Mouse (Mus musculus) fat pad, adult 2 months (tissue): ENCODE data around the gene Erbb2.

Experiments used
- DNase-seq: peaks from one replicate; pipeline ENCODE4 v3.0.0-alpha.2; 2011; ENCODE audit warnings: low read depth, low spot score; ENCODE audit errors: extremely low read depth

Erbb2 gene

DNA sequence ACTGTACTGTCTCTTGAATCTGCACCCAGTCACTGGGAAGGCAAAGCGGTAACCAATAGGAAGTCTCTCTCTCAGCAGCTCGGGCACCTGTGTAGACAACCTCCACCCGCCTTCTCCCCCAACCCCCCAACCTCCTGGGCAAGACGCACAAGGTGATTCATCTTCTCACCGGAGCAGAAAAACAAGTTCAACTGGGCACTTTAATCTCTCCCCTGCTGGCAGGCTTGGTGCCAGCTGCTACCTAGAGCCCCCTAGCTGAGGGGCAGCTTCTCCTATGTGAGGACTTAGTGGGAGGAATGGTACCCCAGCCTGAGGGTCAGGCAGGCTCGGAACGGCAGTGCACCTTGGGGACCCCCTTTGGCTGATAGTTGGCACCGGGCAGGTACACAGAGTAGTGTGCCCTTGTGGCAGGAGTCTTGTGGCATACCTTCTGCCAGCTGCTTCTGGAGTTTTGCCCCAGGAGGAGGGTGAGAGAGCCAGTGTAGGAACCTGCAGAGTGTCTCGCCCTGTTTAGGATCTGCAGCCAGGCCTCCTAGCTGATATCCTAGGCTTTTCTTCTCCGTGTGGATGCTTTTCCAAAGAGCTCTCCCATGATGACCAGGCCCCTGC, 6.8 kb downstream of the Erbb2 start:
- peak; percentile 68 for DNase-seq

DNA sequence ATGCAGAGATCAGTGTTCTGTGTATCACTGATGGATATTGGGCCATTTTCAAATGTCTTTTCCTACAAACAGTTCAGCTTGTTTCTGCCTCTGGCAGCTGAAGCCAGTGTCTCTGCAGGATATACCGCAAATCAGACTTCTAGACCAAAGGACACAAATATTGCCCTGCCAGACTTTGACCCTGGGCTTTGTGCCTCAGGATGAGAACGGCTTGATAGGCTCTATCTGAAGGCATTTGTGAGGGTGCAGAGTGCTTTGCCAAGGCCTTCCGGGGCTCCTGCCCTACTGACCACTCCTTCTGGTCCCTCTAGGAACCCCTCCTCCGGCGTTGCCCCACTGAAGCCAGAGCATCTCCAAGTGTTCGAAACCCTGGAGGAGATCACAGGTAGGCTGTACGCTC, 14.3 kb downstream of the Erbb2 start:
- DNase-seq, result no peak

DNA sequence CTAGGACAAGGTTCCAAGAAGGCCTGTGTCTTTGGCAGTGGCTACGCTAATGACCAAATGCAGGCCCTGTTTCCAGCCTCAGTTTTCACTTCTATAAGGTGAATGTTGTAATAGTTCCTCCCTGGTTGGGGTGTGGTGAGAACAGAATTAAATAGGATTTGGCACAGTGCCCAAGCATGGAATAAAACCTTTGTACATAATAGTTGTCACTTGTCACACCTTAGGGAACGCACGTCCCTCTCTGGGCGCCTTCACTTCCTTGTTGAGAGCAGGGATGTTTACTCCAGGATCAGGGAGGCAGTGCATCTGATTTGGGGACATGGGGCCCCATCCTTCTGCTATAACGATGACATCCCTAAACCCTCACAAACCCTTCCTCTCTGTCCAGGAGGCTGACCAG, 16.2 kb downstream of the Erbb2 start:
- DNase-seq, result no peak

DNA sequence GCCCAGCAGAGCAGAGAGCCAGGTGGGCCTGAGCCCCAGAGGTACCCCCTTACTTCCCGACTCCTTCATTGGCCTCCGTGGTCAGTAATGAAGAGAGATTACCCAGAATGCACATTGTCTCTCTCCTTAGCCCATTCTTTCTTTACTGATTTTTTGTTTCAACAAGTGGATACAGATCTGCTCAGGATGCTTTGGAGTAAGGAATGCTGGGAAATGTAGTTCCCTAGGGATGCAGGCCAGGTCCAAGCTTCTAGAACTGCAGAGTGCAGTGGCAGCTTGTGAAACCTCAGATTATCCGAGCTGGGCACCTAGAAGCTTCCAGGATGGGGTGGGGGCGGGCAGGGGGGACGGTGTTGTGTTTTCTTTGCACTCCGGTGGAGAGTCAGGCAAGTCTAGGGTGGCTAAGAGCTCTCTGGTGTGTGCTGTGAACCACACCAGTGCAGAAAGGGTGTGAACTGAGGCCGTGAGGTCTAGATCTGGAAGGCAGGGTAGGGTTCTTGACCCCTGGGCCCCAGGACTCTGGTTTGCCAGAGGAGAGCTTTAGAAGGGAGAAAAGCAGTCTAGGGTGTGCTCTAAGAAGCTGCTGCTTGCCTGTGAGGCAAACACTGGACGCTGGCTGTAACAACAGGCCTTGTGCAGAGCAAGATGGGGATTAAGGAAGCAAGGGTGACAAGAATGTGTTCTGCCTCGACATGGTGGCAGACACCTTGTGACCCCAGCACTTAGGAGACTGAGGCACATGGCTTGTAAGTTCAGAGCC, 19.7 kb downstream of the Erbb2 start:
- DNase-seq, result no peak

DNA sequence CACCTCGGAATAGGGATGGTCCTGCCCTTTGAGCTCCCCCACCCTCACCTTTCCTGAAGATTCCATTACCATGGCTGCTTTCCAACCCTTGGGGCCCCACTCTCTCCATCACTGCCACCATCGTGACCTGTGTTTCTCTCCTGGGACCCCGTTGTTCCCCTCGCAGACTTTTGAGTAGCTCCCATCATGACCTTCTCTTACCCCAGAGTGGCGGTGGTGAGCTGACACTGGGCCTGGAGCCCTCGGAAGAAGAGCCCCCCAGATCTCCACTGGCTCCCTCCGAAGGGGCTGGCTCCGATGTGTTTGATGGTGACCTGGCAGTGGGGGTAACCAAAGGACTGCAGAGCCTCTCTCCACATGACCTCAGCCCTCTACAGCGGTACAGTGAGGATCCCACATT, 23.5 kb downstream of the Erbb2 start:
- no peak for DNase-seq

DNA sequence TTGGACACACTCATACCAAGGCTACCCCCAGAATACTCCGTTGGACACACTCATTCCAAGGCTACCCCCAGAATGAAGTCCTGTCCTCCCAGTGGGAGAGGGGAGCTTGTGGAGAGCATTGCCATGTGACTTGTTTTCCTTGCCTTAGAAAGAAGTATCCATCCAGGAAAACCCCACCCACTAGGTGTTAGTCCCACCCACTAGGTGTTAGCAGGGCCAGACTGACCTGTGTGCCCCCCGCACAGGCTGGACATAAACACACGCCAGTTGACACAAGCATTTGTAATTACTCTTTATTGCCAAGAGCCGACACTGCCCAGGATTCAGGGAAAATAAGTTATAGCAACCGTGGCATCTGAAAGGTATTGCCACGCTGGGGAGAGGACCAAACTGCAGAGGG, 25.2 kb downstream of the Erbb2 start:
- no peak for DNase-seq

DNA sequence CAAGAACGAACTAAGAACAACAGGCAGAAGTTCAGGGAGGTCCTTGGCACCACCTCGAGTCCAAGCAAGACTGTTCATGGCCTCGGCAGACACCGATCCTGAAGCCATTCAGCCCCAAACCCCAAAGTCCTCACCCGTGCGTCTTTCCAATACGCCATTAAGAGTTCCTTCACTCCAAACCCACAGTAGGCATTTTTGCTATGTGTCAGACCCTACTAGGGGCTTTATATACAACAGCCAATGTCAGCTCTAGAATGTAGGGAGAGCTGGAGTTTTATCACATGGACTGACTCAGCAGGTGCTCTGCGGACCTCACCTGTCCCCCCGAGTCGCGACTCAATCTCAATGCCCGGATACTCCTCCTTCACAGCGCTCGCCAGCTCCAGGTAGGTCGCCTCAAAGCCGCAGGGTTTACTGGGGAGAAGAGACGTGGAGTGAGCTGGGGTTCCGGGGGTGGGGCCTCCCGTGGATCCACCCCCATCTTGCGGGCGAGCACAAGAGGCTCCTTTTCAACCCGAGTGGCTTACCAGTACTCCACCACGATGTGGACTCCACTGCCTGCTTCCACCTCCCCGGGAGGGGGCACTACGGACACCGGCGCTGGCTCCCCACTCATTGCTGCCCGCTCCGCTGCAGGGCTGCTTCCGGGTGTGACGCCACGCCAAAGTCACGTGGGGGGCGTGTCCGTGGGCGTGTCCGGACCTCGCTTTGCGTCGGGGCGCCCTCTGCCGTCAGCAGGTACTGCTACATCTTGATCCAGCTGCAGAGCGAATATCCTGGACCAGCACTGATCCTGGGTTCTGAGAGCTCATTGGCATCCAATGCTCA, 26.3 kb downstream of the Erbb2 start, which contains the start of gene Mien1:
Mien1 (minus strand) TSS at position 661 of the 828 bp plus-strand sequence.
- DNase-seq, result no peak

DNA sequence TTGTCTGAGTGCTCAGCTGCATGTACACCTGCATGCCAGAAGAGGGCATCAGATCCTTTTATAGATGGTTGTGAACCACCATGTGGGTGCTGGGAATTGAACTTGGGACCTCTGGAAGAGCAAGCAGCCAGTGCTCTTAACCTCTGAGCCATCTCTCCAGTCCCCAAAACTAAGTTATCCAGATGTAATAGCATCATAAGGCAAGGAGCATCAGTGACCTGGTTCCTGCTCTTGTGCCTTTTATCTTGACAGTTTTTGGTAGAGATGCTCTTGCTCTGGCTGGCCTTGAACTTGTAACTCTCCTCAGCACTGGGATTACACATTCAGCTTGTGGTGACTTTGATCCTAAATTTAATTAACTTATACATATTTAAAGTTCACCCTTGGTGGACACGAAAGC, 31.4 kb downstream of the Erbb2 start:
- DNase-seq, result no peak

DNA sequence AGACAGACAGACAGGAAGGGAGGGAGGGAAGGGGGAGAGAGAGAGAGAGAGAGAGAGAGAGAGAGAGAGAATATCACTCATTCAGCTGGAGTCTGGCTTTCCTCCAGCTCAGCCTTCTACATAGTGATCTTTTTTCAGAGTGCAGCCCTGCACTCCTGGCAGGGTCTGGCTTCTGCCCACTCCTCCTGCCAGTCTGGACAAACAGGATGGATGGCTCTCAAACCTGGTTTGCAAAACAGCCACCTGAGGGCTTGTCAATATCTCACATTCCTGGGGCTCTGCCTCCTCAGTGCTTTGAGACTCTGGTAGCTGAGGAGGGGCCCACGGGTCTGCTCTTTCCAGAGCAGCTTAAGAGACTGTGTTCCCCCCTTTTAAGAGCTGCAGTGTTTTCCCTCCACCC, 33.0 kb downstream of the Erbb2 start:
- DNase-seq, result peak; percentile 65

DNA sequence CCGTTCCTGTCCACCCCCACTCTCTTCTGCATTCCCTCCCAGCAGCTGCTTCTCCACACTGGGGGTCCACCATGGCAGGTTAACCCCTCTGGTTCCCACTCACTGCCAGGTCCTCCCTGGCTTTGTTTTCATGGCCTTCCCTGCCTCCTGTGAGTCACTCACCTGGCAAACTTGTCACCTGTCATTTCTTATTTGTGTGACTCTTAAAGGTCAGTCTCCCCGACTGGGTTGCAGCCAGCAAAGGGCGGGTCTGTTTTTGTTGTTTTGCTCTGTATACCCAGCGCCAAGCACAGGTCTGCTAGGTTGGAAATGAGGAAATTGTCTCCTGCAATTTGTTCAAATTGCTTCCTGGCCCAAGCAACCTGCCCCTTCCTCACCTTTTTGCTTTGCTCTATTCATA, 33.4 kb downstream of the Erbb2 start:
- no peak for DNase-seq

DNA sequence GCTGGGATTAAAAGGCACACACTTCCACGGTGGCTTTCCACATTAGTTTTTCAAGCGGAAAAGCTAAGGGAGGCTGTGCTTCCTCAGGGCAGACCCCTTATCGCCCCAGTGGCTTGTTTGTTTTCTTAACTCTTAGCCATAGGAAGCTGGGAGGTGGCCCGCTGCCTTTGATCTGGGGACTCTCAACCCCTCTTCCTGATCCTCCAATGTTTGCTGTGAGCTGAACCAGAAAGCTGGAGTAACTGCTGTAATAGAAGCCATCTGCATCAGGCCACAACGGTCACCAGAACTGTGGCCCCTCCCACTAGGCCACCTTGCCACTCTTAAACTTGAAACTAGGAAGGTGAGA, 33.9 kb downstream of the Erbb2 start, which contains the start of gene Grb7:
Grb7 (plus strand) TSS at position 182 of the 349 bp plus-strand sequence.
- DNase-seq, result no peak

DNA sequence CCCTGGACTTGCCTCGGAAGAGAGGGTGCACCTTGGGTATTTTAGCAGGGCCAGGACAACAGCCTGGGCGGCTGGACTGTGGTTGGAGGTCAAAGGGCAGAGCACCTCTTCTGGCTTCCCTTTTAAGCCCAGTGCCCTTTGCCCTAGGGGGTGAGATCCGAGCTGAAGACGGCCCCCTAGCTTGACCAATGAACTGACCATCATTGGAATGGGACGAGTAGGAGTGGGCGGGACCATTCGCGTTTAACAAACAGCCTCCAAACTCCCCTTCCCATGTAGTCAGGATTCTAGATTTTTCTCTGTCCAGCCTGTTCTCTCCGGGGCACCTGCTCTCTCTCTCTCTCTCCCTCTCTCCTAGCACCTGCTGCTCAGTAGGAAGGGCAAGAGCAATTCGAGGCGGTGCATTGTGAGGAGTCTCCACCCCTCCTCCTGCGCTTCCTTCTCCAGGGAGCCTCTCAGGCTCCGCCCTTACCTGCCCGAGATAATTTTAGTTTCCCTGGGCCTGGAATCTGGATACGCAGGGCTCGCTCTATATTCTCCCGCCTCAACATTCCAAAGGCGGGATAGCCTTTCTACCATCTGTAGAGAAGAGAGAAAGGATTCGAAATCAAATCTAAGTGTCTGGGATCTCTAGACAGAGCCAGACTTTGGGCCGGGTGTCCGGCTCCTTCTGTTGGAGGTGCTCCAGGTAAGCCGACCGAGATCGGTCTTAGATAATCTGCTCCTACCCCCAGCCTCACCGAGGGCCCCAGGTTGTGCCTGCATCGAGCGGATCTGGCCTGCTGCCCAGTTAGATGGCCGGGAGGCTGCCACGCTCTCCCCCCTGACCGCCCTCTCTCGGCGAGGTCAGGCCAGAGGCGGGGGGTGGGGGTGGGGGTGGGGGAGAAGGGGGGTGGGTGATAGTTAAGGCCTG, 34.5 kb downstream of the Erbb2 start:
- peak; percentile 55 for DNase-seq

DNA sequence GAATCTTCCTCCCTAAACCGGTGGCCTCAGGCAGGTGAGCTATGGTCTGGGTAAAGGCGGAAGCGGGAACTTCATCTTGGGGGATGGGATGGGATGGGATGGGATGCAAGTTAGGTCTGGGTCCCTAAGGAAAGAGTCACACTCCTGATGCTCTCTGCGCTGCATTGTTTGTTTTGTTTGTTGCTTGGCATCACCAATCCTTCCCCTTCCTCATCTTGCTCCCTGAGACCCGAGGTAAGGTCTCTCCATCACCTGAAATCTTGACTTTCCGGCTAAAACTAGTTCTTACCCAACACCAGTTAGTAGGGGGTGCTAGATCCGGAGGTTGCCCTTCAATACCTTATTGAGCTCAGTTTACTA, 35.2 kb downstream of the Erbb2 start:
- DNase-seq, result no peak

DNA sequence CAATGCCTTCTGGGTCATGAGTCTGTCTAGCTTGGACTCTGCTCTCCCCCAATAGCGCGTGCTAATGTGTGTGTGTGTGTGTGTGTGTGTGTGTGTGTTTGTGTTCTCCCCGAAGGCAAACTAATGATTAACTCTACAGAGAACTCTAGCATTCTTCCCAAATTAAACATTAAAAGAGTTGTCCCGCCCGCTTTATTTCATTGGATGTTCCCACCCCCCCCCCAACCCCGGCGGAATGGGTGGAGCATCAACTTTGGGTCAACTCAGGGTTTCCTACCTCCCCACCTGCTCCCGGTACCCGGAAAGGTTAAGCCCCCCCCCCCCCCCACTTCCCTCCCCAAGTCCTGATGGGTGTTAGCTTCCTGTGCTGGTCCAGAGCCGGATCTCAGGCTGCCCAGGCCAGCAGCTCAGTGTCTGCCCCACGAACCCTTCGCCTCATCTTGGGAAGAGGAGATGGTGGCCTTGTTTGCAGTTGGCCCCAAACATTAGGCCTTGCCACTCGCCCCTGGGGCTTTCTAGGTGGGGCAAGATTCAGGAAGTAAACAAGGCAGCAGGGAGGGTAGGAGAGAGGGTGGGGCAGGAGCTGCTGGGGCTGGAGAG, 36.0 kb downstream of the Erbb2 start:
- no peak for DNase-seq

DNA sequence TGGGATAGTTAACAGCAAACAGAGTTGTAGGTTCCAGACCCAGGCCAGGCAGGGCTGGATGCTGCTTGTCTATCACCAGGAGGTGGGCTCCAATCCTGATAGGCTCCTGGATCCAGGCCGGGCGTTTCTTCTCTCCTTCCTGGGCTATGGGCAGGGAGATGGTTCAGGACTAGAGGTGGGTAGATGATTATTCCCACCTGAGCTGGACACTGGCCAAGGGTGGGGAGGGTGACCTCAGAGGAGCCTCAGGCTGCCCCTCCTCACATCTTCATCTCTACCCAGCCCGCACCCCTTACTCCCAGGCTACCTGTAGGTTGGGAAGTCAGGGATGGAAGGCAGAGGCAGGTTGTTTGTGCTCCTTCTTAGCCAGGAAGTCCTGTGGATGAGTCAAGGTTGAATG, 37.1 kb downstream of the Erbb2 start:
- DNase-seq, result no peak

DNA sequence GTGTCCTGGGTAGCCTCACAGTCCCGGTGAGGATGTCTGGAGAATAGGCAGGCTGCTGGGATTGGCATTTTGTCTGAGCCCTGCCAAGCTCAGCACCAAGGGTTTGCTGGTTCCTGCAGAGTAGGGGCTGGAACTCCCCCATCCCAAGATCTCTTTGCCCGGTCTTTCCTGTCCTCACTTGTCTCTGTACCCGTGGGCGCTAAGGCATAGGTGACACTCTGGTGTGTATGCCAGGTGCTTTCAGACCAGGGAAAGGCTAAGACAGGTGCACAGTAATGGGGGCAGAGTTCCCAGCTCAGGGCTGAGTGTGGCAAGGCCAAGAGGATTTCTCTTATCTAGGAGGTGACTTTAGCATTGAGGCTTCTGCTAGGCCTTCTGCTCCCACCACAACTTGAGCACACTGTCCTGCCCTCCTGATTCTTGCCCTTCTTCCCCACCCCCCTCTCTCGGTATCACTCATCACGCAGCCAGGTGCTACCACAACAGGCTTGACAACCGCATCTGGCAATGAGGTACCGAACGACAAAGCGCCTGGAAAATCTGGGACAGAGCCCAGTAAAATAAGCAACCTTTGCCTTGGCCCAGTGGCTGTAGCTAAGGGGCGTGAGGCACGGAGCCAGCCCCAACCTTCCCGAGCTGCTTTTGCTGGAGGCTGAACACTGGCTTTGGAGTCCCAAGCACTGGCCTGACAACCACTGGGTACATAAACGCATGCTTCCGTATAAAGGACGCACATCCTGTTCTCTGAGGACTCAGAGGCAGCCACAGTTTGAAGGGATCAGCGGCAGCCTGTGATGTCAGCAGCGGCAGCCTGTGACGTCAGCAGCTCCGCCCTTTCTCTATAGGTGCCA, 37.9 kb downstream of the Erbb2 start:
- DNase-seq, result peak; percentile 83

DNA sequence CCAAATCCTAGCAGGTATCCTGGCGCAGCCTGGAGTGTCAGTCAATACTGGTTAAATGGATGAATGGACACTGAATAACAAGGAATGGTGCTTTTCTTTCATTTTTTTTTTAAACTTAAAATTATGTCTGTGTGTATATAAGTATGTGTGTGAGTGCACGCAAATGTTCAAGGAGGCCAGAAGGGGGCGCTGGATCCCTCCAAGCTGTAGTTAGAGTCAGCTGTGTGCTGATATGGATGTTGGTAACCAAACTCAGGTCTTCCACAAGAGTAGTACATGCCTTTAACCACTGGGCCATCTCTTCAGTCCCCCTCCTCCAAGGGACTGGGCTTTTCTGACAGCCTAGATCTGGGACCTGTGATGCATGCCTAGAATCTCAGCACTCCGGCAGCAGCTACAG, 43.2 kb downstream of the Erbb2 start:
- no peak for DNase-seq

DNA sequence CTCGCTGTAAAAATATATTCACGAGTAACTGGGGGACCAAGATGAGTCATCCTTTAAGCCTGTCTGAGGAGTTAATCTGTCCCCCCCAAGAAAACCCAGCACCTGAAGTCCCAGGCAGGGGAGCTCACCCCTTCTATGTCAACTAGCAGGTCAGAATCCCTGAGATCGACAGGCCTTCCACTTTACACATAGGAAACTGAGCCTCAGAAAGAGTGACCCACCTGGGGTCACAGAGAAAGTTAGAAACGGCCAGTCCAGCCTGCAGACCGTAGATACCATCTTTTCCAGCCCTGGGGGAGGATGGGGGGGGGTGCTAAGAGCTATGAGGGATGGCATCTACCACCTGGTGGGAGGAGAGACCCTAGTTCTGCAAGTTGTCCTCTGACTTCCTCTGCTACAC, 44.3 kb downstream of the Erbb2 start:
- no peak for DNase-seq

DNA sequence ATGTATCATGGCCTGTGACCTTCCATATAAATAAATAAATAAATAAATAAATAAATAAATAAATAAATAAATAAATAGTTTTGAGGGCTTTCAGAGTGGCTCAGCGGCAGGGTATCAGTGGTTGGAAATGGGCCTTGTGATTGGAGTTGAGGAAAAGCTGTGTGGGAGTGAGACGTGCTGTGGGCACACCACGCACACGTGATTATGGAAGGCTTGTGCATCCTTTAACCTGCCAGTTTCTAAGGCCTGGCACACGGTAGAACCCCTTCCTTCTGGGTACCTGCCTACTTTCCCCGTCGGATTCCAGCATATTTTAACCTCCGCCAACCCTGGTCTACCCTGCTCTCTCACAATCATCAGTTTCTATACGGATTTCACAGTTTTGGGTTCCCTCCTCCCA, 44.7 kb downstream of the Erbb2 start:
- DNase-seq, result no peak
